Mouse (Mus musculus) embryonic facial prominence, embryonic 12.5 days (tissue): ENCODE data around the gene Hspe1. TPM values are rescaled to one million over a fixed set of nuclear protein-coding genes. Genes with fewer than 3 reads are reported as not detected.

Source experiments
- polyA plus RNA-seq: library from polyadenylated mRNA; unstranded; fragments of >200 nt; fragmentation: Nextera tagmentation; extraction: Ambion mirVana; gene quantifications from 2 replicates; pipeline ENCODE4 v1.2.1, GENCODE M21; 2016

Gene Hspe1
- polyA plus RNA-seq, 1 experiment from 2014 or later: 440 TPM

Other genes with a start within 250 kb of the Hspe1 start
- 27.0 and 30.8 TPM in 2 replicates for gene Ankrd44, start 161.7 kb upstream of the Hspe1 start, polyA plus RNA-seq
- gene Sf3b1, start 60.7 kb upstream of the Hspe1 start, polyA plus RNA-seq: 317 and 342 TPM in 2 replicates
- 20.9 and 22.9 TPM in 2 replicates for gene Coq10b, start 35.4 kb upstream of the Hspe1 start, polyA plus RNA-seq
- gene Hspd1, start 111 bp downstream of the Hspe1 start, polyA plus RNA-seq: 349 and 370 TPM in 2 replicates
- gene Mob4, start 43.1 kb downstream of the Hspe1 start, polyA plus RNA-seq: 147 and 155 TPM in 2 replicates
- gene Rftn2, start 138.7 kb downstream of the Hspe1 start, polyA plus RNA-seq: 26.1 and 27.9 TPM in 2 replicates
- 2.8 and 3.1 TPM in 2 replicates for gene Mars2, start 149.0 kb downstream of the Hspe1 start, polyA plus RNA-seq